Mouse (Mus musculus): ENCODE measurements at regions not wholly inside any gene's neighbourhood (a gene's known extent, or its start where the extent isn't known, plus 50 kb on each side); places are given as distances from the start of the nearest gene placed in this dataset.

- Histone ChIP-seq H3K4me1 (ENCODE audit: control insufficient read depth, insufficient read depth, low read length) (no peaks in the 10 kb centered on the region), H3K27ac (ENCODE audit: control insufficient read depth, insufficient read depth, low read depth, low read length, poor library complexity) (no peak overlapping the region), H3K4me3 (replicated peaks; ENCODE audit: control insufficient read depth, low read depth, low read length) (no peak overlapping the region)
- WGBS, result 65% methylated on average over 2 of the region's 2 CpGs
- no peak for TF ChIP-seq POLR2A (IDR thresholded peaks at IDR 0.05; ENCODE audit: borderline replicate concordance, control insufficient read depth, low read depth, low read length)
- TF ChIP-seq CTCF (IDR thresholded peaks at IDR 0.05; ENCODE audit: control insufficient read depth, insufficient read depth, low read length), result no peak
Measured at GRCm38 (mm10) chr3:81562610-81563258, 369.7 kb upstream of the Ctso start.

- TF ChIP-seq POLR2A (IDR thresholded peaks at IDR 0.05; ENCODE audit: borderline replicate concordance, control insufficient read depth, low read depth, low read length), result no peak
- no peak for TF ChIP-seq CTCF (IDR thresholded peaks at IDR 0.05; ENCODE audit: control insufficient read depth, insufficient read depth, low read length)
- WGBS, result 77% methylated on average over 7 of the region's 7 CpGs
- H3K27ac ChIP-seq (ENCODE audit: control insufficient read depth, insufficient read depth, low read depth, low read length, poor library complexity), result no peak overlapping the region
Measured at GRCm38 (mm10) chr3:81563858-81564756, 368.3 kb upstream of the Ctso start.

GRCm38 (mm10) chr3:81564757-81565063 is 367.7 kb upstream of the Ctso start:
- no peak overlapping the region for H3K4me3 ChIP-seq (replicated peaks; ENCODE audit: control insufficient read depth, low read depth, low read length)
- WGBS, result 69% methylated on average over 1 of the region's 1 CpGs
- no peak overlapping the region for H3K27ac ChIP-seq (ENCODE audit: control insufficient read depth, insufficient read depth, low read depth, low read length, poor library complexity)
- no peaks in the 10 kb centered on the region for H3K4me1 ChIP-seq (ENCODE audit: control insufficient read depth, insufficient read depth, low read length)
- TF ChIP-seq POLR2A (IDR thresholded peaks at IDR 0.05; ENCODE audit: borderline replicate concordance, control insufficient read depth, low read depth, low read length), result no peak
- TF ChIP-seq CTCF (IDR thresholded peaks at IDR 0.05; ENCODE audit: control insufficient read depth, insufficient read depth, low read length), result no peak

More at GRCm38 (mm10) chr3:81563858-81564756, 368.3 kb upstream of the Ctso start:
- no peak overlapping the region for H3K4me3 ChIP-seq (replicated peaks; ENCODE audit: control insufficient read depth, low read depth, low read length)
- no peaks in the 10 kb centered on the region for H3K4me1 ChIP-seq (ENCODE audit: control insufficient read depth, insufficient read depth, low read length)

- Histone ChIP-seq H3K4me1 (ENCODE audit: control insufficient read depth, insufficient read depth, low read length) (no peaks in the 10 kb centered on the region), H3K27ac (ENCODE audit: control insufficient read depth, insufficient read depth, low read depth, low read length, poor library complexity) (no peak overlapping the region), H3K4me3 (replicated peaks; ENCODE audit: control insufficient read depth, low read depth, low read length) (no peak overlapping the region)
- TF ChIP-seq CTCF (IDR thresholded peaks at IDR 0.05; ENCODE audit: control insufficient read depth, insufficient read depth, low read length) (no peak), POLR2A (IDR thresholded peaks at IDR 0.05; ENCODE audit: borderline replicate concordance, control insufficient read depth, low read depth, low read length) (no peak)
- 75% methylated on average over 7 of the region's 7 CpGs for WGBS
Measured at GRCm38 (mm10) chr3:81583387-81584027, 348.9 kb upstream of the Ctso start.

GRCm38 (mm10) chr3:81589109-81589508 is 343.3 kb upstream of the Ctso start:
- 14% methylated on average over 3 of the region's 3 CpGs for WGBS
- TF ChIP-seq POLR2A (IDR thresholded peaks at IDR 0.05; ENCODE audit: borderline replicate concordance, control insufficient read depth, low read depth, low read length) (no peak), CTCF (IDR thresholded peaks at IDR 0.05; ENCODE audit: control insufficient read depth, insufficient read depth, low read length) (no peak)
- no peaks in the 10 kb centered on the region for H3K4me1 ChIP-seq (ENCODE audit: control insufficient read depth, insufficient read depth, low read length)
- H3K27ac ChIP-seq (ENCODE audit: control insufficient read depth, insufficient read depth, low read depth, low read length, poor library complexity), result no peak overlapping the region
- no peak overlapping the region for H3K4me3 ChIP-seq (replicated peaks; ENCODE audit: control insufficient read depth, low read depth, low read length)

- WGBS, result 28% methylated on average over 2 of the region's 2 CpGs
Measured at GRCm38 (mm10) chr3:81629157-81629556, 303.2 kb upstream of the Ctso start.

GRCm38 (mm10) chr3:81658490-81658889 is 273.9 kb upstream of the Ctso start:
- H3K4me3 ChIP-seq (replicated peaks; ENCODE audit: control insufficient read depth, low read depth, low read length), result no peak overlapping the region
- 66% methylated on average over 3 of the region's 3 CpGs for WGBS
- TF ChIP-seq POLR2A (IDR thresholded peaks at IDR 0.05; ENCODE audit: borderline replicate concordance, control insufficient read depth, low read depth, low read length) (no peak), CTCF (IDR thresholded peaks at IDR 0.05; ENCODE audit: control insufficient read depth, insufficient read depth, low read length) (no peak)
- no peak overlapping the region for H3K27ac ChIP-seq (ENCODE audit: control insufficient read depth, insufficient read depth, low read depth, low read length, poor library complexity)
- H3K4me1 ChIP-seq (ENCODE audit: control insufficient read depth, insufficient read depth, low read length), result no peaks in the 10 kb centered on the region

More at GRCm38 (mm10) chr3:81629157-81629556, 303.2 kb upstream of the Ctso start:
- Histone ChIP-seq H3K27ac (ENCODE audit: control insufficient read depth, insufficient read depth, low read depth, low read length, poor library complexity) (no peak overlapping the region), H3K4me1 (ENCODE audit: control insufficient read depth, insufficient read depth, low read length) (no peaks in the 10 kb centered on the region), H3K4me3 (replicated peaks; ENCODE audit: control insufficient read depth, low read depth, low read length) (no peak overlapping the region)
- TF ChIP-seq CTCF (IDR thresholded peaks at IDR 0.05; ENCODE audit: control insufficient read depth, insufficient read depth, low read length) (no peak), POLR2A (IDR thresholded peaks at IDR 0.05; ENCODE audit: borderline replicate concordance, control insufficient read depth, low read depth, low read length) (no peak)

- TF ChIP-seq CTCF (IDR thresholded peaks at IDR 0.05; ENCODE audit: control insufficient read depth, insufficient read depth, low read length) (no peak), POLR2A (IDR thresholded peaks at IDR 0.05; ENCODE audit: borderline replicate concordance, control insufficient read depth, low read depth, low read length) (no peak)
Measured at GRCm38 (mm10) chr3:81661620-81662019, 270.8 kb upstream of the Ctso start.

More at GRCm38 (mm10) chr3:81661620-81662019, 270.8 kb upstream of the Ctso start:
- Histone ChIP-seq H3K4me3 (replicated peaks; ENCODE audit: control insufficient read depth, low read depth, low read length) (no peak overlapping the region), H3K4me1 (ENCODE audit: control insufficient read depth, insufficient read depth, low read length) (no peaks in the 10 kb centered on the region), H3K27ac (ENCODE audit: control insufficient read depth, insufficient read depth, low read depth, low read length, poor library complexity) (no peak overlapping the region)
- 67% methylated on average over 1 of the region's 1 CpGs for WGBS

All from bone marrow, adult 2 months (tissue).